Mouse (Mus musculus): ENCODE data around the gene Actl10. TPM values are rescaled to one million over a fixed set of nuclear protein-coding genes. Genes with fewer than 3 reads are reported as not detected.
A peak's percentile ranks its signal among the peaks of the same experiment; 100 is the strongest.

Gene Actl10
- total and polyA plus RNA-seq, 3 experiments, result 0.35 to 0.79 TPM; not detected in 1

DNA sequence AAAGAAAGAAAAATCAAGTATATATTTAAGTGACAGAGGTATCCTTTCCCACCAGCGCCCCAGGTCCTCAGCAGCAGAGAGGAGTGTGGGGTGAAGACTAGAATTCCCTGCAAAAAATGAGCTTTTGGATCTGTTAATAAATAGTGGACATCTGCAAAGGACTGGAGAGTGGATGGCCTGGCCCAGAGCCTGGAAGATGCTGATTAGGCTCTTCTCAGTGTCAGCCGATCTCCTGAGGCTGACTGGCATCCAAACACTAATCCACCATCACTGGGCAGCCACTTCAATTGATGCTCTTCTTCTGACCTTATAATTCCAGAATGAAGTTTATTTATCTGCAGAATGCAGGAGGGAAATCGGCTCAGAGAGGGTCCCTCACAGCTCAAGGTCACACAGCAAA, 21.4 kb downstream of the Actl10 start:
- DNase-seq (ENCODE audit: low read depth, low spot score), result no peak
- peaks cover 14% of the 10 kb centered on the region for H3K79me2 ChIP-seq (ENCODE audit: control insufficient read depth, insufficient read depth, low read length, poor library complexity)
- peaks cover 0 to 13% of the 10 kb centered on the region in 2 experiments; a peak in 3 of 4 replicates for H3K4me1 ChIP-seq (ENCODE audit: control insufficient read depth in 1 of 2, insufficient read depth in 2 of 2, low read length in 2 of 2)
- no peaks in the 10 kb centered on the region for H3K9me3 ChIP-seq (replicated peaks; ENCODE audit: insufficient read depth, low read length)
- no peak overlapping the region for H3K27ac ChIP-seq (ENCODE audit: control insufficient read depth, low read depth, low read length)
- no peaks in the 10 kb centered on the region for H3K27me3 ChIP-seq (ENCODE audit: control insufficient read depth in 1 of 2, insufficient read depth in 2 of 2, low read length in 2 of 2)
- H3K36me3 ChIP-seq (ENCODE audit: control insufficient read depth in 1 of 2, insufficient read depth in 2 of 2, low read length in 2 of 2), result peaks cover 0 to 12% of the 10 kb centered on the region in 2 experiments; a peak in 2 of 4 replicates
- no peak for TF ChIP-seq EP300 (IDR thresholded peaks at IDR 0.05; ENCODE audit: low read depth in 1 of 2, low read length in 2 of 2)
- TF ChIP-seq ZNF384 (IDR thresholded peaks at IDR 0.05; ENCODE audit: low read depth, low read length), result no peak
- H3K9ac ChIP-seq (ENCODE audit: control insufficient read depth, low read depth, low read length, poor library complexity, severe bottlenecking), result no peak overlapping the region
- H3K4me3 ChIP-seq (ENCODE audit: control insufficient read depth in 1 of 2, insufficient read depth in 1 of 2, low read depth in 2 of 2, low read length in 2 of 2), result no peak overlapping the region

GRCm38 (mm10) chr2:154574271-154574670, 22.7 kb downstream of the Actl10 start:
- no peak overlapping the region for H3K9ac ChIP-seq (ENCODE audit: control insufficient read depth, low read depth, low read length, poor library complexity, severe bottlenecking)
- no peak overlapping the region for H3K27ac ChIP-seq (ENCODE audit: control insufficient read depth, low read depth, low read length)
- H3K36me3 ChIP-seq (ENCODE audit: control insufficient read depth in 1 of 2, insufficient read depth in 2 of 2, low read length in 2 of 2), result peaks cover 0 to 10% of the 10 kb centered on the region in 2 experiments; a peak in 2 of 4 replicates
- H3K9me3 ChIP-seq (replicated peaks; ENCODE audit: insufficient read depth, low read length), result no peaks in the 10 kb centered on the region
- TF ChIP-seq UBTF (IDR thresholded peaks at IDR 0.05; ENCODE audit: borderline replicate concordance, insufficient read depth, low read depth, low read length) (no peak), SMC3 (IDR thresholded peaks at IDR 0.05; ENCODE audit: low read depth, low read length) (no peak), TAL1 (IDR thresholded peaks at IDR 0.05; ENCODE audit: low read length) (peak; percentile 42)
- H3K4me1 ChIP-seq (ENCODE audit: control insufficient read depth in 1 of 2, insufficient read depth in 2 of 2, low read length in 2 of 2), result peaks cover 0 to 11% of the 10 kb centered on the region in 2 experiments; a peak in 2 of 4 replicates
- peaks cover 3% of the 10 kb centered on the region; the same call in 1 of the 2 replicates for H3K79me2 ChIP-seq (ENCODE audit: control insufficient read depth, insufficient read depth, low read length, poor library complexity)
- H3K4me3 ChIP-seq (ENCODE audit: control insufficient read depth in 1 of 2, insufficient read depth in 1 of 2, low read depth in 2 of 2, low read length in 2 of 2), result no peak overlapping the region
- no peaks in the 10 kb centered on the region for H3K27me3 ChIP-seq (ENCODE audit: control insufficient read depth in 1 of 2, insufficient read depth in 2 of 2, low read length in 2 of 2)
- DNase-seq (ENCODE audit: low read depth, low spot score), result peak; percentile 47

- no peak for DNase-seq (ENCODE audit: low read depth, low spot score)
- Histone ChIP-seq H3K9ac (ENCODE audit: control insufficient read depth, low read depth, low read length, poor library complexity, severe bottlenecking) (no peak overlapping the region), H3K4me1 (ENCODE audit: control insufficient read depth in 1 of 2, insufficient read depth in 2 of 2, low read length in 2 of 2) (no peaks in the 10 kb centered on the region; a peak in 1 of 4 replicates), H3K36me3 (ENCODE audit: control insufficient read depth in 1 of 2, insufficient read depth in 2 of 2, low read length in 2 of 2) (no peaks in the 10 kb centered on the region), H3K27ac (ENCODE audit: control insufficient read depth, low read depth, low read length) (no peak overlapping the region), H3K4me3 (ENCODE audit: control insufficient read depth in 1 of 2, insufficient read depth in 1 of 2, low read depth in 2 of 2, low read length in 2 of 2) (no peak overlapping the region), H3K9me3 (replicated peaks; ENCODE audit: insufficient read depth, low read length) (no peaks in the 10 kb centered on the region), H3K79me2 (ENCODE audit: control insufficient read depth, insufficient read depth, low read length, poor library complexity) (no peaks in the 10 kb centered on the region), H3K27me3 (ENCODE audit: control insufficient read depth in 1 of 2, insufficient read depth in 2 of 2, low read length in 2 of 2) (no peaks in the 10 kb centered on the region)
- TF ChIP-seq ELF1 (IDR thresholded peaks at IDR 0.05; ENCODE audit: low read depth, low read length) (no peak), RAD21 (IDR thresholded peaks at IDR 0.05; ENCODE audit: low read depth, low read length) (no peak), MAFK (IDR thresholded peaks at IDR 0.05; ENCODE audit: borderline replicate concordance, low read depth, low read length) (no peak), POLR2AphosphoS5 (IDR thresholded peaks at IDR 0.05; ENCODE audit: borderline replicate concordance, low read depth, low read length) (no peak), MYC (IDR thresholded peaks at IDR 0.05; ENCODE audit: low read depth, low read length) (no peak), BHLHE40 (IDR thresholded peaks at IDR 0.05; ENCODE audit: borderline replicate concordance, low read depth, low read length) (no peak), MEF2A (IDR thresholded peaks at IDR 0.05; ENCODE audit: extremely low read depth, insufficient replicate concordance, low read depth, low read length, poor library complexity, severe bottlenecking) (no peak), SMC3 (IDR thresholded peaks at IDR 0.05; ENCODE audit: low read depth, low read length) (no peak), POLR2AphosphoS2 (IDR thresholded peaks at IDR 0.05; ENCODE audit: low read length) (no peak), SIN3A (IDR thresholded peaks at IDR 0.05; ENCODE audit: low read length) (no peak), CTCF (IDR thresholded peaks at IDR 0.05 in 2 of 3, conservative IDR thresholded peaks at IDR 0.05 in 1 of 3; ENCODE audit: control insufficient read depth in 1 of 3, insufficient read depth in 1 of 3, low read depth in 2 of 3, low read length in 3 of 3, poor library complexity in 1 of 3, severe bottlenecking in 1 of 3) (no peak), ZKSCAN1 (IDR thresholded peaks at IDR 0.05; ENCODE audit: low read depth, low read length) (no peak), NRF1 (IDR thresholded peaks at IDR 0.05; ENCODE audit: insufficient read depth, low read depth, low read length, poor library complexity, severe bottlenecking) (no peak), GABPA (IDR thresholded peaks at IDR 0.05; ENCODE audit: low read depth, low read length) (no peak), MYB (IDR thresholded peaks at IDR 0.05; ENCODE audit: low read depth, low read length) (no peak), CHD2 (IDR thresholded peaks at IDR 0.05; ENCODE audit: low read length) (no peak)
Measured at GRCm38 (mm10) chr2:154576876-154577743, 25.5 kb downstream of the Actl10 start.

Data from MEL (cell line).